Mouse (Mus musculus) MEL (cell line): ENCODE measurements around the gene Sgf29. TPM values are rescaled to one million over a fixed set of nuclear protein-coding genes. Genes with fewer than 3 reads are reported as not detected.

Source experiments
- DNase-seq: peaks from one replicate; pipeline ENCODE4 v3.0.0; 2011; ENCODE audit warnings: low read depth, low spot score
- H3K27ac ChIP-seq: 2 replicates; pipeline ENCODE4 v1.5.1; 2012; ENCODE audit warnings: low read depth, mild to moderate bottlenecking, control low read depth, low read length, moderate library complexity; ENCODE audit not compliant: control insufficient read depth
- H3K27me3 ChIP-seq, 2 experiments: fragments of 150-350 bp in 1 of 2; sonication (generic) in 1 of 2; 2 replicates each; pipeline ENCODE4 v1.6.1; 2012; ENCODE audit warnings: low read length in 2 of 2, mild to moderate bottlenecking in 2 of 2, improper control_type of control experiment in 1 of 2, moderate library complexity in 1 of 2; ENCODE audit not compliant: insufficient read depth in 2 of 2, control insufficient read depth in 1 of 2
- H3K36me3 ChIP-seq, 2 experiments: 2 replicates each; pipeline ENCODE4 v1.6.1; 2012 to 2014; ENCODE audit warnings: low read length in 2 of 2, improper control_type of control experiment in 1 of 2, inconsistent platforms in 1 of 2, mild to moderate bottlenecking in 1 of 2; ENCODE audit not compliant: insufficient read depth in 2 of 2, control insufficient read depth in 1 of 2
- H3K4me1 ChIP-seq, 2 experiments: fragments of 150-350 bp in 1 of 2; sonication (generic) in 1 of 2; 2 replicates each; pipeline ENCODE4 v1.6.1; 2012; ENCODE audit warnings: low read length in 2 of 2, improper control_type of control experiment in 1 of 2, mild to moderate bottlenecking in 1 of 2; ENCODE audit not compliant: insufficient read depth in 2 of 2, control insufficient read depth in 1 of 2
- H3K4me3 ChIP-seq, 2 experiments: fragments of 150-350 bp in 1 of 2; sonication (generic) in 1 of 2; 2 replicates each; pipeline ENCODE4 v1.5.1; 2012; ENCODE audit warnings: low read depth in 2 of 2, low read length in 2 of 2, mild to moderate bottlenecking in 2 of 2, moderate library complexity in 2 of 2, control low read depth in 1 of 2, improper control_type of control experiment in 1 of 2; ENCODE audit not compliant: control insufficient read depth in 1 of 2, insufficient read depth in 1 of 2
- H3K79me2 ChIP-seq: 2 replicates; pipeline ENCODE4 v1.6.1; 2012; ENCODE audit warnings: mild to moderate bottlenecking, low read length, moderate library complexity; ENCODE audit not compliant: control insufficient read depth, poor library complexity, insufficient read depth
- H3K9ac ChIP-seq: 2 replicates; pipeline ENCODE4 v1.6.1; 2012; ENCODE audit warnings: low read depth, mild to moderate bottlenecking, control low read depth, low read length, moderate library complexity; ENCODE audit not compliant: control insufficient read depth, poor library complexity, severe bottlenecking
- H3K9me3 ChIP-seq: fragments of 150-350 bp; sonication (generic); replicated peaks from 2 replicates; pipeline ENCODE4 v1.6.1; 2012; ENCODE audit warnings: mild to moderate bottlenecking, low read length, improper control_type of control experiment, moderate library complexity; ENCODE audit not compliant: insufficient read depth
- BHLHE40 ChIP-seq: IDR thresholded peaks from 2 replicates; pipeline ENCODE4 v1.6.1; 2012; ENCODE audit warnings: low read depth, mild to moderate bottlenecking, inconsistent platforms, low read length, improper control_type of control experiment, borderline replicate concordance
- CTCF ChIP-seq, 3 experiments: IDR thresholded peaks in 2 of 3; conservative IDR thresholded peaks in 1 of 3; 2 replicates each; pipeline ENCODE4 v1.5.1; 2011 to 2012; ENCODE audit warnings: low read length in 3 of 3, low read depth in 2 of 3, mild to moderate bottlenecking in 2 of 3, improper control_type of control experiment in 1 of 3, inconsistent platforms in 1 of 3, mixed read lengths in 1 of 3, moderate library complexity in 1 of 3; ENCODE audit not compliant: control insufficient read depth in 1 of 3, insufficient read depth in 1 of 3, poor library complexity in 1 of 3, severe bottlenecking in 1 of 3
- ELF1 ChIP-seq: IDR thresholded peaks from 2 replicates; pipeline ENCODE4 v1.6.1; 2014; ENCODE audit warnings: low read depth, mild to moderate bottlenecking, inconsistent platforms, low read length, improper control_type of control experiment, moderate library complexity
- EP300 ChIP-seq, 2 experiments: IDR thresholded peaks; 2 replicates each; pipeline ENCODE4 v1.6.1; 2011; ENCODE audit warnings: improper control_type of control experiment in 2 of 2, low read length in 2 of 2, low read depth in 1 of 2, mild to moderate bottlenecking in 1 of 2
- ETS1 ChIP-seq: IDR thresholded peaks from 2 replicates; pipeline ENCODE4 v1.6.1; 2012; ENCODE audit warnings: low read depth, mild to moderate bottlenecking, inconsistent platforms, low read length, improper control_type of control experiment, moderate library complexity
- GABPA ChIP-seq: IDR thresholded peaks from 2 replicates; pipeline ENCODE4 v1.6.1; 2012; ENCODE audit warnings: low read depth, mild to moderate bottlenecking, inconsistent platforms, low read length, improper control_type of control experiment, moderate library complexity
- GATA1 ChIP-seq: IDR thresholded peaks from 2 replicates; pipeline ENCODE4 v1.6.1; 2011; ENCODE audit warnings: low read depth, low read length, improper control_type of control experiment
- HCFC1 ChIP-seq: IDR thresholded peaks from 2 replicates; pipeline ENCODE4 v1.6.1; 2012; ENCODE audit warnings: low read depth, mild to moderate bottlenecking, inconsistent platforms, low read length, improper control_type of control experiment, moderate library complexity
- KAT2A ChIP-seq: conservative IDR thresholded peaks from 2 replicates; pipeline ENCODE4 v1.6.1; 2012; ENCODE audit warnings: low read depth, low read length, improper control_type of control experiment, inconsistent platforms
- MAFK ChIP-seq: IDR thresholded peaks from 2 replicates; pipeline ENCODE4 v1.6.1; 2011; ENCODE audit warnings: low read depth, mild to moderate bottlenecking, low read length, improper control_type of control experiment, borderline replicate concordance
- MAZ ChIP-seq: IDR thresholded peaks from 2 replicates; pipeline ENCODE4 v1.6.1; 2012; ENCODE audit warnings: low read depth, mild to moderate bottlenecking, inconsistent platforms, low read length, improper control_type of control experiment
- MEF2A ChIP-seq: IDR thresholded peaks from 2 replicates; pipeline ENCODE4 v1.6.1; 2014; ENCODE audit warnings: low read depth, mild to moderate bottlenecking, inconsistent platforms, low read length, improper control_type of control experiment; ENCODE audit not compliant: poor library complexity, insufficient replicate concordance, severe bottlenecking; ENCODE audit errors: extremely low read depth
- MXI1 ChIP-seq: IDR thresholded peaks from 2 replicates; pipeline ENCODE4 v1.6.1; 2011; ENCODE audit warnings: mild to moderate bottlenecking, low read depth, low read length, improper control_type of control experiment
- MYC ChIP-seq: IDR thresholded peaks from 2 replicates; pipeline ENCODE4 v1.6.1; 2011; ENCODE audit warnings: low read depth, mild to moderate bottlenecking, low read length, improper control_type of control experiment, moderate library complexity
- NELFE ChIP-seq: IDR thresholded peaks from 2 replicates; pipeline ENCODE4 v1.6.1; 2011; ENCODE audit warnings: low read depth, low read length, improper control_type of control experiment
- POLR2AphosphoS2 ChIP-seq: IDR thresholded peaks from 2 replicates; pipeline ENCODE4 v1.6.1; 2011; ENCODE audit warnings: low read length, improper control_type of control experiment
- RCOR1 ChIP-seq: IDR thresholded peaks from 2 replicates; pipeline ENCODE4 v1.6.1; 2012; ENCODE audit warnings: low read depth, mild to moderate bottlenecking, inconsistent platforms, low read length, improper control_type of control experiment
- TAL1 ChIP-seq: IDR thresholded peaks from 2 replicates; pipeline ENCODE4 v1.6.1; 2012; ENCODE audit warnings: mild to moderate bottlenecking, inconsistent platforms, low read length, moderate library complexity, mixed read lengths
- TBP ChIP-seq: IDR thresholded peaks from 2 replicates; pipeline ENCODE4 v1.8.0; 2011; ENCODE audit warnings: low read depth, low read length, improper control_type of control experiment
- TCF12 ChIP-seq: IDR thresholded peaks from 2 replicates; pipeline ENCODE4 v1.6.1; 2014; ENCODE audit warnings: low read depth, mild to moderate bottlenecking, inconsistent platforms, low read length, improper control_type of control experiment, moderate library complexity
- UBTF ChIP-seq: IDR thresholded peaks from 2 replicates; pipeline ENCODE4 v1.6.1; 2012; ENCODE audit warnings: low read depth, mild to moderate bottlenecking, inconsistent platforms, low read length, improper control_type of control experiment, moderate library complexity, borderline replicate concordance; ENCODE audit not compliant: insufficient read depth
- USF1 ChIP-seq: IDR thresholded peaks from 2 replicates; pipeline ENCODE4 v1.6.1; 2014; ENCODE audit warnings: low read depth, mild to moderate bottlenecking, inconsistent platforms, low read length, improper control_type of control experiment, moderate library complexity
- USF2 ChIP-seq, 2 experiments: IDR thresholded peaks; 2 replicates each; pipeline ENCODE4 v1.6.1; 2011 to 2012; ENCODE audit warnings: improper control_type of control experiment in 2 of 2, low read length in 2 of 2, borderline replicate concordance in 1 of 2, inconsistent platforms in 1 of 2, low read depth in 1 of 2, mild to moderate bottlenecking in 1 of 2; ENCODE audit not compliant: insufficient read depth in 1 of 2
- ZMIZ1 ChIP-seq: IDR thresholded peaks from 2 replicates; pipeline ENCODE4 v1.6.1; 2012; ENCODE audit warnings: low read depth, mild to moderate bottlenecking, inconsistent platforms, low read length, improper control_type of control experiment, moderate library complexity
- ZNF384 ChIP-seq: IDR thresholded peaks from 2 replicates; pipeline ENCODE4 v1.6.1; 2012; ENCODE audit warnings: low read depth, mild to moderate bottlenecking, inconsistent platforms, low read length, improper control_type of control experiment
- polyA plus RNA-seq, 2 experiments: library from polyadenylated mRNA; stranded (reverse) in 1 of 2; unstranded in 1 of 2; fragments of >175 nt in 1 of 2; fragments of >200 nt in 1 of 2; gene quantifications; 2 replicates each; pipeline versions ENCODE4 v1.2.1 to v1.2.4; 2012; ENCODE audit warnings: low replicate concordance in 2 of 2, low read depth in 1 of 2; ENCODE audit not compliant: insufficient read length in 2 of 2, insufficient read depth in 1 of 2, missing spikeins in 1 of 2
- total RNA-seq: library from RNA; depleted of rRNA; stranded (reverse); fragments of 300-350 nt; gene quantifications from 2 replicates; pipeline ENCODE4 v1.2.3, GENCODE M21; 2012

Sgf29 gene
- total and polyA plus RNA-seq, 3 experiments, result 81.7 to 117 TPM; not detected in 1

DNA sequence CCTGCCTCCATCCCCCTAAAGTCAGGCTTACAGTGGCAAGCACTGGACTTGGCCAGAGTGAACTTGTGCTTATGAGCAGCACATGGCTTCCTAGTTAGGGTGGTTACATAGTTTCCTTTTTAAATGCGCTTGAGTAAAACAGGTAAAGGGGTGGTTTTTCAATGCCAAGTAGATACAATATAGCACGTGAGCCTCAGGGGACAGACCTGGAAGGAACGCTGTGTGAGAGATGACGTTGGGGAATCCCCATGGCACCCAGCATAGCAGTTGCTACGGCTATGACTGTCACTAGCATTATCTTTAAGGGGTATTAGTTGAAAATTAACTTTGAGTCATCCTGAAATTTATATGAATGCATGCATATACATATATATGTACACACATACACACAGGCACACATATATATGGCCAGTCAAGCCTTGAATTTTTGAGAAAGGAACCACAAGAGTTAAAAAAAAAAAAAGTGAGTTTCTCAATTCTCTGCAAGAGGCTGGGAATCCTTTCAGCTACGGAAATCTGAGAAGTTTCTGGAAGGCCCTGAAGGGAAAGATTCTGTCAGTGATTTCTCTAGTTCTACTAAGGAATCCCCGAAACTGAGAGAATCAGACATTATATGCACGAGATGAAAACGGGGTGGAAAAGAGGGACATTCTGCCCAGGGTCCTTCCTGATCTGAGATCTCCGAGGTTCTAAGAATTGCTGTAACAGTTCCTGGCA lies 29.4 kb upstream of the Sgf29 start:
- Histone ChIP-seq H3K9ac (no peak overlapping the region), H3K27me3 (no peaks in the 10 kb centered on the region), H3K27ac (no peak overlapping the region), H3K4me3 (no peak overlapping the region), H3K79me2 (no peaks in the 10 kb centered on the region), H3K4me1 (peaks cover 16 to 37% of the 10 kb centered on the region in 2 experiments), H3K36me3 (peaks cover 0 to 30% of the 10 kb centered on the region in 2 experiments; a peak in 2 of 4 replicates), H3K9me3 (no peaks in the 10 kb centered on the region)
- no peak for DNase-seq
- TF ChIP-seq MAFK (no peak), CTCF (IDR thresholded peaks at IDR 0.05 in 2 of 3, conservative IDR thresholded peaks at IDR 0.05 in 1 of 3; ENCODE audit: control insufficient read depth in 1 of 3, insufficient read depth in 1 of 3, low read depth in 2 of 3, low read length in 3 of 3, poor library complexity in 1 of 3, severe bottlenecking in 1 of 3) (no peak), ELF1 (no peak), POLR2AphosphoS2 (no peak), KAT2A (no peak), EP300 (IDR thresholded peaks at IDR 0.05; ENCODE audit: low read depth in 1 of 2, low read length in 2 of 2) (no peak), HCFC1 (no peak), ZNF384 (no peak), RCOR1 (no peak), ETS1 (no peak)

DNA sequence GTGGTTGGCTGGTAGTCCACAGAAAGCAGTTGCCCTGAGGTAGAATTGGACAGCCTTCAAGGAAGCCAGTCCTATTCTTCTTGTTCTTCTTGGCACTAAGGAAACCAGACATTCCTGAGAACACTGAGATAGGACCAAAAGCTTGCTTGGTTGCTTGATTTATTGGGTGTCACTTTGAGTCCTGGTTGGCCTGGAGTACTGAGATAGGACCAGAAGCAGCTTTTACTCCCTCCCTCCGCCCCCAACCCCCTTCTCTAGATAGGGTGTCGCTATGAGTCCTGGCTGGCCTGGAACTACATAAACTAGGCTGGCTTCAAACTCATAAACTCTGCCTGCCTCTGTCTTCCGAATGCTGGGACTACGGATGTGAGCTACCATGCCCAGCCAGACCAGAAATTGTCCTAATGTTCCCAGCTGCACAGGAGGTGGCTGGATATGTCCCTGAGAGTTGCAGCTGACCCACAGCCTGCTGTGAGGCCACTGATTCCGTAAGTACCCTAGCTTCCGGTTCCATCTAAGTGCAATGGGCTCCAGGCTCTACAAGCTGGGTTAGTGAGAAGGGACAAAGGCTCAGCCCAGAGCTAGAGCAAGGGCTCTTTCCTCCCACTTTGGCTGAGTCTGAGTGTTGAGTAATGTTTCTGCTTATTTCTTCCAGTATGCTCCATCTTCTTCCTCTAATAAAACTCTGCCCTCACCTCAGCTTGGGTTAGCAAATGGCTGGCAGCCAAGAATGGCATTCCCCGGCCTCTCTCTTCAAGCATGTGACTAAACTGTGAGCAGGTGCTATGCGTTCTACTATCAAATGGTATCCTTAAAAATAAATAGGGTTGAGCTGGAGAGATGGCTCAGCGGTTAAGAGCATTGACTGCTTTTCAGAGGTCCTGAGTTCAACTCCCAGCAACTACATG lies 27.4 kb upstream of the Sgf29 start:
- Histone ChIP-seq H3K4me3 (peak overlapping the region; percentile 0 to 12; a peak in 2 of 4 replicates), H3K27ac (peak overlapping the region; percentile 53), H3K4me1 (peaks cover 23 to 52% of the 10 kb centered on the region in 2 experiments), H3K9me3 (no peaks in the 10 kb centered on the region), H3K79me2 (no peaks in the 10 kb centered on the region), H3K27me3 (no peaks in the 10 kb centered on the region), H3K9ac (peak overlapping the region; percentile 11), H3K36me3 (peaks cover 0 to 40% of the 10 kb centered on the region in 2 experiments; a peak in 2 of 4 replicates)
- peak; percentile 86 for DNase-seq
- TF ChIP-seq EP300 (IDR thresholded peaks at IDR 0.05; ENCODE audit: low read depth in 1 of 2, low read length in 2 of 2) (peak; percentile 89), RCOR1 (peak; percentile 82; the same call in 1 of the 2 replicates), MXI1 (peak; percentile 50), MYC (0 out of 2 replicates have a peak, but pooled peaks have one; percentile 11), ZNF384 (no peak), TBP (peak; percentile 85), GATA1 (peak; percentile 85), USF2 (IDR thresholded peaks at IDR 0.05; ENCODE audit: borderline replicate concordance in 1 of 2, insufficient read depth in 1 of 2, low read depth in 1 of 2, low read length in 2 of 2) (no peak), CTCF (IDR thresholded peaks at IDR 0.05 in 2 of 3, conservative IDR thresholded peaks at IDR 0.05 in 1 of 3; ENCODE audit: control insufficient read depth in 1 of 3, insufficient read depth in 1 of 3, low read depth in 2 of 3, low read length in 3 of 3, poor library complexity in 1 of 3, severe bottlenecking in 1 of 3) (no peak), GABPA (no peak), ZMIZ1 (no peak), NELFE (no peak), BHLHE40 (peak; percentile 53; the same call in 1 of the 2 replicates), MEF2A (no peak), MAZ (peak; percentile 84), ETS1 (peak; percentile 66), USF1 (peak; percentile 59; the same call in 1 of the 2 replicates), TCF12 (peak; percentile 90), UBTF (no peak), TAL1 (peak; percentile 93)
